Mouse (Mus musculus): Measurements from ENCODE around the gene Dcaf8.

DNA sequence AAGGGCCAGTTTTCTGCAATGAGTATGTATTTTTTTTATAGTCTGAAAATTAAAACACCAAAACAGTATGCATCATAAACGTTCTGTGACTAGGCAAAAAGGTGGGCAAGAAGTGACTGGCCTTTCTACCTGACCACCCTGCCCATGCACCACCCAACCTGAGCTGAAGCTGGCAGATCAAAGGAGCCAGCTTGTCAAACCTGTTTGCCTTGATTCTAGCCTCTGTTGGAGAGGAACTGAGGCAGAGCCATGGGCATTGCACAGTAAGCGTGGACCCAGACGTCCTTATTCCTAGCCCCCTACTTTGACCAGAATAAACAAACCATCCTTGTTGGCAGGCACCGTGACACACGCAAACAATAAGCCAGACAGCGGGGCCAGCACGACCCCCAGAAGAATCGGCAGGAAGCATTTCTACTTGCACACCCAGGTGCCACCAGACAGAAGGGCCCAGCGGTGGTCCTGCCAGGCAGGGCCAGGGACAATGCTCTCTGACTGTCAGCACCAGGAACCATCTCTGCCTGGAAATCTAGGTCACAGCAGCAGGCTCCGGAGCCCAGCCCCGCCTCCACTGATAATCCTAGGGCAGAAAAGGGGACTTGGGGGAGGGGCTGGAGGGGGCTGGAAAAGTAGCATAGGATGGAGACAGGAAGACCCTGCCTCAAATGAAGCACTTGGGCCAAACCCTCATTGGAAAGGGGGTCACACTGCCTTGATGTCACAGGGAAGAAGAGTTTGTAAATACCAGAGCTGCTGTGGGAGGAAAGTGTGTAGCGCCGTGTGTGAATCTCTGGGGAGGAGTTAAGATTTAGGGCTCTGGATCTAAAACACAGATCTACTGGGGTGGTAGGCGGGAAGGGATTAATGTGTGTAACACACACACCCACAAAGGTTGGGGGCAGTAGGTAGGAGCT lies 54.3 kb downstream of the Dcaf8 start:
- TF ChIP-seq POLR2A (IDR thresholded peaks at IDR 0.05; ENCODE audit: control insufficient read depth, low read depth, low read length) (no peak), CTCF (IDR thresholded peaks at IDR 0.05; ENCODE audit: control insufficient read depth, insufficient read depth, insufficient replicate concordance, low read depth, low read length) (no peak)
